Mouse (Mus musculus): ENCODE data around the gene Nfkb1. TPM values are rescaled to one million over a fixed set of nuclear protein-coding genes. Genes with fewer than 3 reads are reported as not detected.

Gene Nfkb1
- polyA plus RNA-seq, 1 experiment from 2014 or later: 22.6 TPM

- H3K27me3 ChIP-seq (ENCODE audit: control insufficient read depth, insufficient read depth, low read length): no peaks in the 10 kb centered on the region
- peaks cover 10% of the 10 kb centered on the region; the same call in 1 of the 2 replicates for H3K4me1 ChIP-seq (ENCODE audit: control insufficient read depth, insufficient read depth, low read length)
- 87% methylated on average over 10 of the region's 10 CpGs for WGBS
- H3K4me3 ChIP-seq (replicated peaks; ENCODE audit: low read length): no peak overlapping the region
- no peaks in the 10 kb centered on the region; the same call in 1 of the 2 replicates for H3K9me3 ChIP-seq (replicated peaks; ENCODE audit: control insufficient read depth, low read length)
- no peak for ATAC-seq (ENCODE audit: insufficient read depth, low FRiP score)
- H3K4me2 ChIP-seq (ENCODE audit: low read depth, low read length): no peak overlapping the region
- no peaks in the 10 kb centered on the region for H3K36me3 ChIP-seq (ENCODE audit: control insufficient read depth, insufficient read depth, low read length)
- H3K9ac ChIP-seq (ENCODE audit: low read length): no peak overlapping the region
- H3K27ac ChIP-seq (ENCODE audit: low read length): no peak overlapping the region
These were observed 36.0 kb upstream of the Nfkb1 start for GRCm38 (mm10) chr3:135727339-135727738.

GRCm38 (mm10) chr3:135726521-135727275, 35.4 kb upstream of the Nfkb1 start:
- no peak overlapping the region for H3K4me2 ChIP-seq (ENCODE audit: low read depth, low read length)
- no peaks in the 10 kb centered on the region for H3K36me3 ChIP-seq (ENCODE audit: control insufficient read depth, insufficient read depth, low read length)
- 71% methylated on average over 7 of the region's 7 CpGs for WGBS
- peaks cover 7% of the 10 kb centered on the region; the same call in 1 of the 2 replicates for H3K4me1 ChIP-seq (ENCODE audit: control insufficient read depth, insufficient read depth, low read length)
- H3K9me3 ChIP-seq (replicated peaks; ENCODE audit: control insufficient read depth, low read length): no peaks in the 10 kb centered on the region; the same call in 1 of the 2 replicates
- no peak overlapping the region for H3K9ac ChIP-seq (ENCODE audit: low read length)
- H3K27ac ChIP-seq (ENCODE audit: low read length): no peak overlapping the region
- no peak for ATAC-seq (ENCODE audit: insufficient read depth, low FRiP score)
- no peaks in the 10 kb centered on the region for H3K27me3 ChIP-seq (ENCODE audit: control insufficient read depth, insufficient read depth, low read length)
- no peak overlapping the region for H3K4me3 ChIP-seq (replicated peaks; ENCODE audit: low read length)

- Histone ChIP-seq H3K36me3 (ENCODE audit: control insufficient read depth, insufficient read depth, low read length) (no peaks in the 10 kb centered on the region), H3K27ac (ENCODE audit: low read length) (no peak overlapping the region), H3K4me3 (replicated peaks; ENCODE audit: low read length) (no peak overlapping the region), H3K4me1 (ENCODE audit: control insufficient read depth, insufficient read depth, low read length) (peaks cover 6% of the 10 kb centered on the region; the same call in 1 of the 2 replicates), H3K9ac (ENCODE audit: low read length) (no peak overlapping the region), H3K27me3 (ENCODE audit: control insufficient read depth, insufficient read depth, low read length) (no peaks in the 10 kb centered on the region), H3K9me3 (replicated peaks; ENCODE audit: control insufficient read depth, low read length) (no peaks in the 10 kb centered on the region; the same call in 1 of the 2 replicates), H3K4me2 (ENCODE audit: low read depth, low read length) (no peak overlapping the region)
- no peak for ATAC-seq (ENCODE audit: insufficient read depth, low FRiP score)
- 84% methylated on average over 15 of the region's 15 CpGs for WGBS
These were observed 34.7 kb upstream of the Nfkb1 start for GRCm38 (mm10) chr3:135726023-135726422.

GRCm38 (mm10) chr3:135722104-135722503, 30.8 kb upstream of the Nfkb1 start:
- H3K27ac ChIP-seq (ENCODE audit: low read length): no peak overlapping the region
- H3K36me3 ChIP-seq (ENCODE audit: control insufficient read depth, insufficient read depth, low read length): no peaks in the 10 kb centered on the region
- WGBS: 82% methylated on average over 2 of the region's 2 CpGs

GRCm38 (mm10) chr3:135719969-135720368, 28.6 kb upstream of the Nfkb1 start:
- H3K4me1 ChIP-seq (ENCODE audit: control insufficient read depth, insufficient read depth, low read length): no peaks in the 10 kb centered on the region
- H3K27ac ChIP-seq (ENCODE audit: low read length): no peak overlapping the region
- H3K4me3 ChIP-seq (replicated peaks; ENCODE audit: low read length): no peak overlapping the region
- no peaks in the 10 kb centered on the region for H3K27me3 ChIP-seq (ENCODE audit: control insufficient read depth, insufficient read depth, low read length)
- no peaks in the 10 kb centered on the region for H3K9me3 ChIP-seq (replicated peaks; ENCODE audit: control insufficient read depth, low read length)
- no peak overlapping the region for H3K4me2 ChIP-seq (ENCODE audit: low read depth, low read length)
- WGBS: 84% methylated on average over 3 of the region's 3 CpGs
- no peak for ATAC-seq (ENCODE audit: insufficient read depth, low FRiP score)
- no peaks in the 10 kb centered on the region for H3K36me3 ChIP-seq (ENCODE audit: control insufficient read depth, insufficient read depth, low read length)
- no peak overlapping the region for H3K9ac ChIP-seq (ENCODE audit: low read length)

More at GRCm38 (mm10) chr3:135722104-135722503, 30.8 kb upstream of the Nfkb1 start:
- Histone ChIP-seq H3K4me2 (ENCODE audit: low read depth, low read length) (no peak overlapping the region), H3K9me3 (replicated peaks; ENCODE audit: control insufficient read depth, low read length) (no peaks in the 10 kb centered on the region), H3K4me3 (replicated peaks; ENCODE audit: low read length) (no peak overlapping the region), H3K27me3 (ENCODE audit: control insufficient read depth, insufficient read depth, low read length) (no peaks in the 10 kb centered on the region), H3K9ac (ENCODE audit: low read length) (no peak overlapping the region), H3K4me1 (ENCODE audit: control insufficient read depth, insufficient read depth, low read length) (no peaks in the 10 kb centered on the region)
- ATAC-seq (ENCODE audit: insufficient read depth, low FRiP score): no peak

GRCm38 (mm10) chr3:135719179-135719532, 27.8 kb upstream of the Nfkb1 start:
- Histone ChIP-seq H3K9me3 (replicated peaks; ENCODE audit: control insufficient read depth, low read length) (no peaks in the 10 kb centered on the region), H3K4me3 (replicated peaks; ENCODE audit: low read length) (no peak overlapping the region), H3K36me3 (ENCODE audit: control insufficient read depth, insufficient read depth, low read length) (no peaks in the 10 kb centered on the region), H3K4me2 (ENCODE audit: low read depth, low read length) (no peak overlapping the region), H3K27me3 (ENCODE audit: control insufficient read depth, insufficient read depth, low read length) (no peaks in the 10 kb centered on the region), H3K27ac (ENCODE audit: low read length) (no peak overlapping the region), H3K9ac (ENCODE audit: low read length) (no peak overlapping the region), H3K4me1 (ENCODE audit: control insufficient read depth, insufficient read depth, low read length) (no peaks in the 10 kb centered on the region)
- 62% methylated on average over 6 of the region's 6 CpGs for WGBS
- ATAC-seq (ENCODE audit: insufficient read depth, low FRiP score): no peak

GRCm38 (mm10) chr3:135718323-135719178, 27.2 kb upstream of the Nfkb1 start:
- no peaks in the 10 kb centered on the region for H3K36me3 ChIP-seq (ENCODE audit: control insufficient read depth, insufficient read depth, low read length)
- H3K27ac ChIP-seq (ENCODE audit: low read length): no peak overlapping the region
- no peak overlapping the region for H3K4me2 ChIP-seq (ENCODE audit: low read depth, low read length)
- no peaks in the 10 kb centered on the region for H3K9me3 ChIP-seq (replicated peaks; ENCODE audit: control insufficient read depth, low read length)
- no peaks in the 10 kb centered on the region for H3K27me3 ChIP-seq (ENCODE audit: control insufficient read depth, insufficient read depth, low read length)
- ATAC-seq (ENCODE audit: insufficient read depth, low FRiP score): no peak
- no peaks in the 10 kb centered on the region for H3K4me1 ChIP-seq (ENCODE audit: control insufficient read depth, insufficient read depth, low read length)
- H3K4me3 ChIP-seq (replicated peaks; ENCODE audit: low read length): no peak overlapping the region
- WGBS: 49% methylated on average over 6 of the region's 6 CpGs
- H3K9ac ChIP-seq (ENCODE audit: low read length): no peak overlapping the region

- no peaks in the 10 kb centered on the region for H3K4me1 ChIP-seq (ENCODE audit: control insufficient read depth, insufficient read depth, low read length)
- no peaks in the 10 kb centered on the region for H3K36me3 ChIP-seq (ENCODE audit: control insufficient read depth, insufficient read depth, low read length)
- no peaks in the 10 kb centered on the region for H3K27me3 ChIP-seq (ENCODE audit: control insufficient read depth, insufficient read depth, low read length)
- no peak for ATAC-seq (ENCODE audit: insufficient read depth, low FRiP score)
- WGBS: 21% methylated on average over 4 of the region's 4 CpGs
- H3K4me2 ChIP-seq (ENCODE audit: low read depth, low read length): no peak overlapping the region
- no peak overlapping the region for H3K9ac ChIP-seq (ENCODE audit: low read length)
- H3K27ac ChIP-seq (ENCODE audit: low read length): no peak overlapping the region
- H3K4me3 ChIP-seq (replicated peaks; ENCODE audit: low read length): no peak overlapping the region
- no peaks in the 10 kb centered on the region for H3K9me3 ChIP-seq (replicated peaks; ENCODE audit: control insufficient read depth, low read length)
These were observed 21.9 kb upstream of the Nfkb1 start for GRCm38 (mm10) chr3:135713016-135713950.

Data from stomach, embryonic 16.5 days (tissue).